Mouse (Mus musculus): ENCODE data around the gene Rhox4c. TPM values are rescaled to one million over a fixed set of nuclear protein-coding genes. Genes with fewer than 3 reads are reported as not detected.
"Not testable (repeated sequence)": the region's sequence is repeated elsewhere in the genome, so short reads cannot be mapped to it uniquely, and the experiment has no call there.

The Rhox4c gene
- total RNA-seq (2021): not detected

GRCm38 (mm10) chrX:37480037-37480436, at the start of gene Rhox4c:
Rhox4c (plus strand) TSS chrX:37480337.
- not testable (repeated sequence) for DNase-seq (ENCODE audit: extremely low spot score in 1 of 2, low spot score in 1 of 2)

GRCm38 (mm10) chrX:37432194-37432593, 47.9 kb upstream of the Rhox4c start, which contains the start of gene Rhox4b:
Rhox4b (plus strand) TSS chrX:37432494.
- DNase-seq (ENCODE audit: extremely low spot score in 1 of 2, low spot score in 1 of 2): not testable (repeated sequence)

- not testable (repeated sequence) for DNase-seq (ENCODE audit: extremely low spot score in 1 of 2, low spot score in 1 of 2)
Measured at GRCm38 (mm10) chrX:37453380-37453779, 26.8 kb upstream of the Rhox4c start, which contains the start of gene Rhox2c. Rhox2c (plus strand) TSS chrX:37453680.

DNA sequence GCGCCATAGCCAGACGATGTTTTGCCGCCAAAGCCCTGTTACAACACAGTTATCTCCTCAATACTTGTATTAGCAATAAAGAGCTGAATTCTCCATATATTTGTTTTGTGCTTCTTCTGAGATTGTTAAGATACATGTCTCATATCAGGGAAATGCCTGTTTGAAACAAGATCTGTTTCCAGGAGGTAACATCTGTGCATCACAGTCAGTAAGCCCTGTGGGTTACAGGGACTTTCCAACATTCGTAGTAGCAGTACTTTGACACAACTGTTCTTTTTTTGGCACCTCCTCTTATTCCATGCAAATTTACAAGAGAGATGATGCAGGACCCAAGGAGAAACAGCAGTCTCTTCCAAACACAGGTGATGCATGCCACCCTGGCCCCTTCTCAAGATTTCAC, 21.9 kb upstream of the Rhox4c start, which contains the start of gene Rhox3c:
Gene Rhox3c, plus strand, starts transcription at position 301 of the 400 bp plus-strand sequence.
- DNase-seq (ENCODE audit: extremely low spot score in 1 of 2, low spot score in 1 of 2): not testable (repeated sequence)

- not testable (repeated sequence) for DNase-seq (ENCODE audit: extremely low spot score in 1 of 2, low spot score in 1 of 2)
Measured at GRCm38 (mm10) chrX:37514059-37514458, 33.9 kb downstream of the Rhox4c start, which contains the start of gene Rhox4d. Rhox4d (plus strand) TSS chrX:37514359.

DNA sequence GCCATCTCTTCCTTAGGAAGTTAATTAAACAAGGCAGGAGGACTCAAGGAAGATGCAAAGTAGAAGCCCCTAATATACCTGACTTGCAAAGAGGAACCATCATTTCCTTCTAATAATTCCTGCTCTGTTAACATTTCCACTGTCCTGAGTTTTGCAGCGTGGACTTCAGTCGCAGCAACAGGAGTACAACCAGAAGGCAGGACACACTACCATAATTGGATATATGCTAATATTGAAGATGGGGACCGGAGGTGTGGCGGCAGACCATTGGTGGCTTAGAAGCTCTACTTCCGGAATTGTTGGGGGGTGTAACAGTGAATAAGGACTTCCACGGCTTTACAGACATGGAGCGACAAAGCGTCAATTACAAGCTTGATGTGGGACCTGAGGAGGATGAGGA, 50.0 kb downstream of the Rhox4c start, which contains the start of gene Rhox2e:
Gene Rhox2e, plus strand, starts transcription at position 301 of the 400 bp plus-strand sequence.
- DNase-seq (ENCODE audit: extremely low spot score in 1 of 2, low spot score in 1 of 2): not testable (repeated sequence)

Other genes with a start within 250 kb of the Rhox4c start
- gene Rhox2a, start 235.4 kb upstream of the Rhox4c start, total RNA-seq (2021): not detected
- not detected for gene Rhox3a, start 230.4 kb upstream of the Rhox4c start, total RNA-seq (2021)
- not detected for gene Rhox4a, start 215.0 kb upstream of the Rhox4c start, total RNA-seq (2021)
- not detected for gene Rhox3a2, start 100.3 kb upstream of the Rhox4c start, total RNA-seq (2021)
- not detected for gene Rhox4a2, start 89.5 kb upstream of the Rhox4c start, total RNA-seq (2021)
- gene Rhox2b, start 68.3 kb upstream of the Rhox4c start, total RNA-seq (2021): not detected
- not detected for gene Rhox4b, start 47.8 kb upstream of the Rhox4c start, total RNA-seq (2021)
- gene Rhox2c, start 26.7 kb upstream of the Rhox4c start, total RNA-seq (2021): not detected
- gene Rhox3c, start 21.8 kb upstream of the Rhox4c start, total RNA-seq (2021): not detected
- not detected for gene Rhox2d, start 13.1 kb downstream of the Rhox4c start, total RNA-seq (2021)
- gene Rhox4d, start 34.0 kb downstream of the Rhox4c start, total RNA-seq (2021): not detected
- gene Rhox2e, start 50.1 kb downstream of the Rhox4c start, total RNA-seq (2021): not detected
- gene Rhox3e, start 61.7 kb downstream of the Rhox4c start, total RNA-seq (2021): not detected
- gene Rhox4e, start 77.1 kb downstream of the Rhox4c start, total RNA-seq (2021): not detected
- gene Rhox2f, start 91.1 kb downstream of the Rhox4c start, total RNA-seq (2021): not detected
- not detected for gene Rhox3f, start 100.7 kb downstream of the Rhox4c start, total RNA-seq (2021)
- gene Rhox4f, start 127.4 kb downstream of the Rhox4c start, total RNA-seq (2021): not detected
- gene Rhox3g, start 148.3 kb downstream of the Rhox4c start, total RNA-seq (2021): not detected
- gene Rhox2g, start 163.1 kb downstream of the Rhox4c start, total RNA-seq (2021): not detected
- not detected for gene Rhox4g, start 171.0 kb downstream of the Rhox4c start, total RNA-seq (2021)
- not detected for gene Rhox3h, start 188.4 kb downstream of the Rhox4c start, total RNA-seq (2021)
- not detected for gene Rhox2h, start 192.9 kb downstream of the Rhox4c start, total RNA-seq (2021)

All from layer of hippocampus, postnatal 25 days (tissue).